Mouse (Mus musculus) heart, adult 2 months (tissue): Measurements from ENCODE around the gene Ndufs2. TPM values are rescaled to one million over a fixed set of nuclear protein-coding genes. Genes with fewer than 3 reads are reported as not detected.
A peak's percentile ranks its signal among the peaks of the same experiment; 100 is the strongest.

Experiments
- DNase-seq, 2 experiments: peaks; one replicate each; pipeline ENCODE4 v3.0.0; 2021
- H3K27ac ChIP-seq: fragments of 200-600 bp; 2 replicates; pipeline ENCODE4 v1.8.1; 2022
- H3K27me3 ChIP-seq: fragments of 200-500 bp; 2 replicates; pipeline ENCODE4 v1.6.1; 2012; ENCODE audit warnings: mild to moderate bottlenecking, low read length, inconsistent platforms, mixed read lengths; ENCODE audit not compliant: control insufficient read depth, insufficient read depth
- H3K36me3 ChIP-seq: fragments of 200-500 bp; 2 replicates; pipeline ENCODE4 v1.6.1; 2012; ENCODE audit warnings: low read length, inconsistent platforms; ENCODE audit not compliant: control insufficient read depth, insufficient read depth
- H3K4me1 ChIP-seq: fragments of 200-500 bp; 2 replicates; pipeline ENCODE4 v1.6.1; 2011; ENCODE audit warnings: low read length; ENCODE audit not compliant: control insufficient read depth, insufficient read depth
- H3K4me3 ChIP-seq: fragments of 200-600 bp; 2 replicates; pipeline ENCODE4 v1.8.1; 2022
- H3K79me2 ChIP-seq: fragments of 200-500 bp; replicated peaks from 2 replicates; pipeline ENCODE4 v1.6.1; 2012; ENCODE audit warnings: mild to moderate bottlenecking, inconsistent platforms, low read length, moderate library complexity, mixed read lengths; ENCODE audit not compliant: control insufficient read depth, insufficient read depth
- H3K9ac ChIP-seq: fragments of 200-500 bp; 2 replicates; pipeline ENCODE4 v1.6.1; 2012; ENCODE audit warnings: low read depth, mild to moderate bottlenecking, control low read depth, inconsistent platforms, low read length, mixed read lengths
- CTCF ChIP-seq: fragments of 200-600 bp; IDR thresholded peaks from 2 replicates; pipeline ENCODE4 v1.8.1; 2022; ENCODE audit warnings: antibody characterized with exemption, mild to moderate bottlenecking, moderate library complexity
- EP300 ChIP-seq: fragments of 200-500 bp; IDR thresholded peaks from 2 replicates; pipeline ENCODE4 v1.6.1; 2011; ENCODE audit warnings: low read depth, low read length, control low read depth; ENCODE audit not compliant: insufficient read depth
- POLR2A ChIP-seq: fragments of 200-500 bp; IDR thresholded peaks from 2 replicates; pipeline ENCODE4 v1.6.1; 2011; ENCODE audit warnings: mild to moderate bottlenecking, low read depth, low read length, control low read depth; ENCODE audit not compliant: insufficient read depth
- WGBS: fragments of 180-500 bp; shearing (Covaris S2); methylation state at CpG from one replicate; pipeline ENCODE4 v1.1.7; 2018; 5-methylcytosine and 5-hydroxymethylcytosine counted together
- intact Hi-C: fragments of 180-260 bp; cut with DNase I; formaldehyde crosslinking; loops from one replicate; pipeline ENCODE4 v1.15.1; 2025
- polyA plus RNA-seq: library from polyadenylated mRNA; depleted of rRNA; stranded (reverse); fragments of >200 nt; gene quantifications from 2 replicates; pipeline ENCODE4 v1.2.3, GENCODE M21; 2012
- total RNA-seq, 2 experiments: library from RNA; stranded (reverse); gene quantifications; 2 replicates each; pipeline ENCODE4 v1.2.3; 2021

Gene Ndufs2
- total and polyA plus RNA-seq, 3 experiments: 997 to 1,610 (median 1,369) TPM

GRCm38 (mm10) chr1:171232348-171232747 is 18.8 kb downstream of the Ndufs2 start:
- Histone ChIP-seq H3K27me3 (no peaks in the 10 kb centered on the region), H3K79me2 (no peaks in the 10 kb centered on the region), H3K4me3 (no peak overlapping the region), H3K4me1 (no peaks in the 10 kb centered on the region; the same call in none of the 2 replicates), H3K27ac (peak overlapping the region; percentile 7; the same call in 1 of the 2 replicates), H3K9ac (no peak overlapping the region), H3K36me3 (peaks cover 12% of the 10 kb centered on the region)
- intact Hi-C loops: no loop called here
- no peak for DNase-seq
- no peak for TF ChIP-seq EP300
- TF ChIP-seq CTCF: no peak
- no peak for TF ChIP-seq POLR2A
- 71% methylated on average over 5 of the region's 5 CpGs for WGBS

GRCm38 (mm10) chr1:171231844-171232243 is 19.3 kb downstream of the Ndufs2 start:
- Histone ChIP-seq H3K4me1 (no peaks in the 10 kb centered on the region; the same call in none of the 2 replicates), H3K4me3 (no peak overlapping the region), H3K36me3 (peaks cover 12% of the 10 kb centered on the region), H3K9ac (no peak overlapping the region), H3K27ac (peak overlapping the region; percentile 7; the same call in 1 of the 2 replicates), H3K27me3 (no peaks in the 10 kb centered on the region), H3K79me2 (no peaks in the 10 kb centered on the region)
- WGBS: 43% methylated on average over 4 of the region's 4 CpGs
- intact Hi-C loops: no loop called here
- DNase-seq: no peak
- TF ChIP-seq EP300 (no peak), POLR2A (no peak), CTCF (no peak)

- Histone ChIP-seq H3K4me3 (no peak overlapping the region), H3K36me3 (peaks cover 2% of the 10 kb centered on the region; the same call in 1 of the 2 replicates), H3K4me1 (no peaks in the 10 kb centered on the region; the same call in none of the 2 replicates), H3K9ac (no peak overlapping the region), H3K27me3 (no peaks in the 10 kb centered on the region), H3K79me2 (no peaks in the 10 kb centered on the region), H3K27ac (no peak overlapping the region)
- intact Hi-C loops: no loop called here
- DNase-seq: no peak
- 88% methylated on average over 3 of the region's 3 CpGs for WGBS
- TF ChIP-seq POLR2A (no peak), EP300 (no peak), CTCF (no peak)
These were observed 21.0 kb downstream of the Ndufs2 start for GRCm38 (mm10) chr1:171230215-171230614.

GRCm38 (mm10) chr1:171229750-171230149 is 21.4 kb downstream of the Ndufs2 start:
- no peaks in the 10 kb centered on the region for H3K79me2 ChIP-seq
- WGBS: 81% methylated on average over 6 of the region's 6 CpGs

DNA sequence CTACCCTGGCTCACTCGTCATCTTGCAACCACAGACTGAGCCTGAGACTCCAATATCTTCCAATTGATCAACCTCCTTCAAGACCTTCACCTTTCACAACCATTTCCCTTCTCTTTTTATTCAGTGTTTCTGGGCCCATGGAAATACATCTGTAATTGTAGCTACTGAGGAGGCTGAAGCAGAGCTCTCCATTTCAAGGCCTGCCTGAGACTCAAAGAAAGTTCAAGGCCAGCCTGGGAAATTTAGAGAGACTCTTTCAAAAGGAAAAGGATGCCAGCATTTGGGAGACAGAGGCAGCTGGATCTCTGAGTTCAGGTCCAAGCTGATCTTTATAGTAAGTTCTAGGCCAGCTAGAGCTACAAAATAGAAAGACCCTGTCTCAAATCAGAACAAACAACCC is 23.3 kb downstream of the Ndufs2 start:
- 91% methylated on average over 1 of the region's 1 CpGs for WGBS
- DNase-seq: no peak
- TF ChIP-seq EP300: no peak
- no peak for TF ChIP-seq POLR2A
- TF ChIP-seq CTCF: no peak
- H3K36me3 ChIP-seq: no peaks in the 10 kb centered on the region
- no peak overlapping the region for H3K27ac ChIP-seq
- no peaks in the 10 kb centered on the region for H3K27me3 ChIP-seq
- no peak overlapping the region for H3K9ac ChIP-seq
- intact Hi-C loops: no loop called here
- no peaks in the 10 kb centered on the region for H3K79me2 ChIP-seq
- H3K4me3 ChIP-seq: no peak overlapping the region
- peaks cover 4% of the 10 kb centered on the region for H3K4me1 ChIP-seq

More at GRCm38 (mm10) chr1:171229750-171230149, 21.4 kb downstream of the Ndufs2 start:
- intact Hi-C loops: no loop called here
- TF ChIP-seq POLR2A (no peak), CTCF (no peak), EP300 (no peak)
- Histone ChIP-seq H3K27me3 (no peaks in the 10 kb centered on the region), H3K9ac (no peak overlapping the region), H3K4me1 (no peaks in the 10 kb centered on the region; the same call in none of the 2 replicates), H3K27ac (no peak overlapping the region), H3K36me3 (no peaks in the 10 kb centered on the region), H3K4me3 (no peak overlapping the region)
- DNase-seq: no peak

DNA sequence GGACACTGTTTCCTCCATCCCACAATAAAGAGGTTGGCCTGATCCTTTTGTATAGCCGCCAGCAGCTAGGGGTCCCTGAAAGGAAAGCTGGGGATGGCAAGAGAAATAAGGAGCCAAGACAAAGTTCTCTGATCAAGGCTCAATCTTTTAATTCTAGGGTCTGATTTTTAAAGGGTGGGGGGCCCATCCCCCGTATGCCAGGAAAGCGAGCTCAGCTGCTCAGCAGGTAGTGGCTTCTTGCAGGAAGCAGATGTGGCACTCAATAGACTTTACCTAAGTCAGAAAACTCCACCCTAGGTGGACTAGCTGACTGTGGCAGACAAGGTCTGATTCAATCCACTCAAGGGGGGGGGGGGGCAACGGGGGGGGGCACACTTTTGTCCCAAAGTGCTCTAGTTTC is 24.4 kb downstream of the Ndufs2 start:
- no peaks in the 10 kb centered on the region for H3K79me2 ChIP-seq
- no peaks in the 10 kb centered on the region for H3K27me3 ChIP-seq
- TF ChIP-seq CTCF (no peak), POLR2A (no peak), EP300 (no peak)
- H3K27ac ChIP-seq: no peak overlapping the region
- 61% methylated on average over 4 of the region's 4 CpGs for WGBS
- H3K9ac ChIP-seq: no peak overlapping the region
- no peak overlapping the region for H3K4me3 ChIP-seq
- intact Hi-C loops: no loop called here
- DNase-seq: no peak
- H3K36me3 ChIP-seq: no peaks in the 10 kb centered on the region
- H3K4me1 ChIP-seq: peaks cover 4% of the 10 kb centered on the region; the same call in 1 of the 2 replicates
